ENCODE assay signal across 8 mouse cellular contexts in the genomic region with DNA sequence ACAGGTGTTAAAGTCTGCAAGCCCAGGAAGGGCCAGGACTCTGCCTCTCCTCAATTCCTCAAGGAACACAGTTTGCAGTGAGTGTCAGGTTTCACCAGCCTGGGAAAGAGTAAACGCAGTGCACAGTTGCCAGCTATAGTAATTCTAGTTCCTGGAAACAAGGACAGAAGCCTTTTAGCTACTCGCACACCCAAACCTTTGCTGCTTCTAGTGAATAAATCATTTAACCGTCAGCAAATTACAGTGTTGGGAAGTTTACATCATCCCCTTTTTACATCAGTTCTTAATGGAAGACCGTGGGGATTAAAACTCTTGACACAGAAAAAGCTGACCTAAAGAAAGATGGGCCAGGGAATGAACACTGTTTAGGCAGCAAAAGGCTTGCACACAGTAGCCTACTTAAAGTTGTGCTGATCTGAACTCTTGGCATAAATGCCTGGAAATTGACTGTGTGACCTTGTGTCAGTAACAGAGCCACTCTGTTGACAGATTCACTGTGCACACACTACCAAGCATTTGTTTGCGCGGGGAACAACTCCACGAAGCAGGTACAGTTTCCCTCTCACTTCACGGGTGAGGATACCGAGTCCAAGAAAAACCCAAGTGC. TPM values are rescaled to one million over a fixed set of nuclear protein-coding genes. Genes with fewer than 3 reads are reported as not detected.
DNase-seq lines count a peak whose midpoint lies in the region; ATAC-seq and TF ChIP-seq lines count a peak whose summit lies in the region.

No protein-coding gene starts in this region.

- peaks cover 37% of the 10 kb centered on the region for H3K79me2 ChIP-seq in MEL (ENCODE audit: control insufficient read depth, insufficient read depth, low read length, poor library complexity)

- peak overlapping the region; percentile 71 for H3K27ac ChIP-seq in MEL (ENCODE audit: control insufficient read depth, low read depth, low read length)
- peak overlapping the region; percentile 97 for H3K27ac ChIP-seq in forebrain, embryonic 12.5 days
- H3K27ac ChIP-seq in midbrain, postnatal 0 days (ENCODE audit: low read depth, low read length), result peak overlapping the region; percentile 96

- H3K4me2 ChIP-seq in forebrain, embryonic 12.5 days, result peak overlapping the region; percentile 62
- peak overlapping the region; percentile 78 for H3K4me2 ChIP-seq in midbrain, postnatal 0 days (ENCODE audit: low read depth, low read length, poor library complexity, severe bottlenecking)

- no peaks in the 10 kb centered on the region for H3K9me3 ChIP-seq in MEL (replicated peaks; ENCODE audit: insufficient read depth, low read length)
- no peaks in the 10 kb centered on the region for H3K9me3 ChIP-seq in forebrain, embryonic 12.5 days
- H3K9me3 ChIP-seq in midbrain, postnatal 0 days (ENCODE audit: low read length), result no peaks in the 10 kb centered on the region

- H3K4me1 ChIP-seq in MEL (ENCODE audit: control insufficient read depth in 1 of 2, insufficient read depth in 2 of 2, low read length in 2 of 2), result peaks cover 5 to 19% of the 10 kb centered on the region in 2 experiments
- peaks cover 28% of the 10 kb centered on the region for H3K4me1 ChIP-seq in forebrain, embryonic 12.5 days
- H3K4me1 ChIP-seq in midbrain, postnatal 0 days (ENCODE audit: insufficient read depth, low read length), result 0 out of 2 replicates have a peak, but pooled peaks cover 3% of the 10 kb centered on the region

- peak overlapping the region; percentile 60 to 98 for H3K4me3 ChIP-seq in MEL (ENCODE audit: control insufficient read depth in 1 of 2, insufficient read depth in 1 of 2, low read depth in 2 of 2, low read length in 2 of 2)
- H3K4me3 ChIP-seq in forebrain, embryonic 12.5 days (replicated peaks), result peak overlapping the region; percentile 96
- H3K4me3 ChIP-seq in midbrain, postnatal 0 days (ENCODE audit: low read depth, low read length), result peak overlapping the region; percentile 94

- no peak for TF ChIP-seq CTCF in MEL (IDR thresholded peaks at IDR 0.05 in 2 of 3, conservative IDR thresholded peaks at IDR 0.05 in 1 of 3; ENCODE audit: control insufficient read depth in 1 of 3, insufficient read depth in 1 of 3, low read depth in 2 of 3, low read length in 3 of 3, poor library complexity in 1 of 3, severe bottlenecking in 1 of 3)
- no peak for TF ChIP-seq CTCF in midbrain, postnatal 0 days (IDR thresholded peaks at IDR 0.05)

- no peak for DNase-seq in frontal cortex, postnatal 10 days (ENCODE audit: low spot score in 2 of 2)
- DNase-seq in MEL (ENCODE audit: low read depth, low spot score), result no peak
- peak; percentile 29 for DNase-seq in kidney, postnatal 14 days
- DNase-seq in midbrain, postnatal 0 days (ENCODE audit: low spot score), result no peak
- no peak for DNase-seq in ovary, postnatal 36 days (ENCODE audit: low spot score)

- peaks cover 0 to 19% of the 10 kb centered on the region in 2 experiments; a peak in 2 of 4 replicates for H3K36me3 ChIP-seq in MEL (ENCODE audit: control insufficient read depth in 1 of 2, insufficient read depth in 2 of 2, low read length in 2 of 2)
- H3K36me3 ChIP-seq in forebrain, embryonic 12.5 days (replicated peaks), result no peaks in the 10 kb centered on the region
- H3K36me3 ChIP-seq in midbrain, postnatal 0 days (ENCODE audit: insufficient read depth, low read length), result no peaks in the 10 kb centered on the region

- peak overlapping the region; percentile 99 for H3K9ac ChIP-seq in MEL (ENCODE audit: control insufficient read depth, low read depth, low read length, poor library complexity, severe bottlenecking)
- peak overlapping the region; percentile 94 for H3K9ac ChIP-seq in forebrain, embryonic 12.5 days
- H3K9ac ChIP-seq in midbrain, postnatal 0 days (replicated peaks; ENCODE audit: low read length, poor library complexity, severe bottlenecking), result peak overlapping the region; percentile 99

- peak; percentile 1; the same call in 1 of the 2 replicates for ATAC-seq in frontal cortex, adult (ENCODE audit: low TSS enrichment)
- ATAC-seq in forebrain, embryonic 12.5 days (ENCODE audit: low FRiP score), result no peak
- no peak; the same call in 1 of the 2 replicates for ATAC-seq in midbrain, postnatal 0 days (ENCODE audit: low FRiP score)
- no peak for ATAC-seq in monocyte, adult 5-6 weeks (replicated peaks; ENCODE audit: insufficient number of reproducible peaks, low FRiP score, low TSS enrichment, poor library complexity, severe bottlenecking)

- no peak for TF ChIP-seq EP300 in MEL (IDR thresholded peaks at IDR 0.05; ENCODE audit: low read depth in 1 of 2, low read length in 2 of 2)

- TF ChIP-seq POLR2A in MEL (IDR thresholded peaks at IDR 0.05; ENCODE audit: control insufficient read depth in 1 of 2, insufficient read depth in 1 of 2, low read depth in 1 of 2, low read length in 2 of 2, poor library complexity in 1 of 2), result no peak

- TF ChIP-seq RAD21 in MEL (IDR thresholded peaks at IDR 0.05; ENCODE audit: low read depth, low read length), result no peak

- WGBS in forebrain, embryonic 12.5 days, result 4% methylated on average over 9 of the region's 9 CpGs
- WGBS in midbrain, postnatal 0 days, result 9% methylated on average over 9 of the region's 9 CpGs

- H3K27me3 ChIP-seq in MEL (ENCODE audit: control insufficient read depth in 1 of 2, insufficient read depth in 2 of 2, low read length in 2 of 2), result no peaks in the 10 kb centered on the region
- H3K27me3 ChIP-seq in forebrain, embryonic 12.5 days, result no peaks in the 10 kb centered on the region
- H3K27me3 ChIP-seq in midbrain, postnatal 0 days (ENCODE audit: insufficient read depth, low read length), result no peaks in the 10 kb centered on the region

TF ChIP-seq in MEL, 35 proteins besides CTCF, POLR2A, EP300 and RAD21:
- TF ChIP-seq KAT2A (conservative IDR thresholded peaks at IDR 0.05; ENCODE audit: low read depth, low read length) (no peak), TBP (IDR thresholded peaks at IDR 0.05; ENCODE audit: low read depth, low read length) (0 out of 2 replicates have a peak, but pooled peaks have one; percentile 25)
TF ChIP-seq in MEL: peak in this region for 1.

RNA-seq across cellular contexts. Expression of a gene that starts 0.6 kb away (rescaled TPM):
- 8.9 and 11.2 TPM in 2 replicates for total RNA-seq in MEL (2012; rRNA removed)
- polyA plus RNA-seq in MEL (2012; ENCODE audit: insufficient read depth in 1 of 2, insufficient read length in 2 of 2, low read depth in 1 of 2, low replicate concordance in 2 of 2, missing spikeins in 1 of 2), result 10 to 100 TPM; 24.8 to 67.1 TPM
- polyA plus RNA-seq in forebrain, embryonic 12.5 days (2016; fragmentation: Nextera tagmentation; extraction: Ambion mirVana), result 13.7 and 15.8 TPM in 2 replicates
- total RNA-seq in midbrain, postnatal 0 days (2014; rRNA removed), result 16.7 and 18.8 TPM in 2 replicates
- polyA plus RNA-seq in midbrain, postnatal 0 days (2015; fragmentation: Nextera tagmentation; extraction: Ambion mirVana), result 4.7 and 5.7 TPM in 2 replicates
- total RNA-seq in monocyte, adult 5-6 weeks (2017), result 17.1 to 24.3 TPM (median 21.7 TPM) in 3 replicates
